Mouse (Mus musculus): ENCODE results near the gene Enpp5. TPM values are rescaled to one million over a fixed set of nuclear protein-coding genes. Genes with fewer than 3 reads are reported as not detected.

Enpp5 gene
- polyA plus RNA-seq, 1 experiment: 12.4 TPM

- H3K4me3 ChIP-seq (ENCODE audit: control insufficient read depth, insufficient read depth, low read length): no peak overlapping the region
- no peak for DNase-seq
- no peaks in the 10 kb centered on the region for H3K27me3 ChIP-seq (ENCODE audit: control insufficient read depth, insufficient read depth, low read length)
- no peak overlapping the region for H3K27ac ChIP-seq (ENCODE audit: control insufficient read depth, insufficient read depth, low read length)
- TF ChIP-seq CTCF (IDR thresholded peaks at IDR 0.05; ENCODE audit: borderline replicate concordance, control insufficient read depth, extremely low read depth, insufficient read depth, low read length, poor library complexity) (no peak), POLR2A (IDR thresholded peaks at IDR 0.05; ENCODE audit: control insufficient read depth, extremely low read depth, insufficient read depth, low read length, poor library complexity) (no peak)
- H3K4me1 ChIP-seq (replicated peaks; ENCODE audit: control insufficient read depth, insufficient read depth, low read length): no peaks in the 10 kb centered on the region; the same call in 1 of the 2 replicates
- no peaks in the 10 kb centered on the region for H3K36me3 ChIP-seq (ENCODE audit: control insufficient read depth, insufficient read depth, low read length)
- WGBS: 98% methylated on average over 4 of the region's 4 CpGs
Measured at GRCm38 (mm10) chr17:44083156-44083555, 4.5 kb downstream of the Enpp5 start.

- no peak for TF ChIP-seq POLR2A (IDR thresholded peaks at IDR 0.05; ENCODE audit: control insufficient read depth, extremely low read depth, insufficient read depth, low read length, poor library complexity)
- no peak for TF ChIP-seq CTCF (IDR thresholded peaks at IDR 0.05; ENCODE audit: borderline replicate concordance, control insufficient read depth, extremely low read depth, insufficient read depth, low read length, poor library complexity)
Measured at GRCm38 (mm10) chr17:44088226-44088625, 9.6 kb downstream of the Enpp5 start.

GRCm38 (mm10) chr17:44090916-44091315 lies 12.3 kb downstream of the Enpp5 start:
- WGBS: 84% methylated on average over 2 of the region's 2 CpGs
- Histone ChIP-seq H3K27me3 (ENCODE audit: control insufficient read depth, insufficient read depth, low read length) (no peaks in the 10 kb centered on the region), H3K27ac (ENCODE audit: control insufficient read depth, insufficient read depth, low read length) (no peak overlapping the region), H3K4me3 (ENCODE audit: control insufficient read depth, insufficient read depth, low read length) (no peak overlapping the region), H3K4me1 (replicated peaks; ENCODE audit: control insufficient read depth, insufficient read depth, low read length) (no peaks in the 10 kb centered on the region), H3K36me3 (ENCODE audit: control insufficient read depth, insufficient read depth, low read length) (no peaks in the 10 kb centered on the region)
- TF ChIP-seq POLR2A (IDR thresholded peaks at IDR 0.05; ENCODE audit: control insufficient read depth, extremely low read depth, insufficient read depth, low read length, poor library complexity): no peak
- TF ChIP-seq CTCF (IDR thresholded peaks at IDR 0.05; ENCODE audit: borderline replicate concordance, control insufficient read depth, extremely low read depth, insufficient read depth, low read length, poor library complexity): no peak
- no peak for DNase-seq

More at GRCm38 (mm10) chr17:44088226-44088625, 9.6 kb downstream of the Enpp5 start:
- no peak for DNase-seq
- no peaks in the 10 kb centered on the region for H3K36me3 ChIP-seq (ENCODE audit: control insufficient read depth, insufficient read depth, low read length)
- H3K27ac ChIP-seq (ENCODE audit: control insufficient read depth, insufficient read depth, low read length): no peak overlapping the region
- 46% methylated on average over 3 of the region's 3 CpGs for WGBS
- H3K27me3 ChIP-seq (ENCODE audit: control insufficient read depth, insufficient read depth, low read length): no peaks in the 10 kb centered on the region
- no peak overlapping the region for H3K4me3 ChIP-seq (ENCODE audit: control insufficient read depth, insufficient read depth, low read length)
- H3K4me1 ChIP-seq (replicated peaks; ENCODE audit: control insufficient read depth, insufficient read depth, low read length): no peaks in the 10 kb centered on the region

DNA sequence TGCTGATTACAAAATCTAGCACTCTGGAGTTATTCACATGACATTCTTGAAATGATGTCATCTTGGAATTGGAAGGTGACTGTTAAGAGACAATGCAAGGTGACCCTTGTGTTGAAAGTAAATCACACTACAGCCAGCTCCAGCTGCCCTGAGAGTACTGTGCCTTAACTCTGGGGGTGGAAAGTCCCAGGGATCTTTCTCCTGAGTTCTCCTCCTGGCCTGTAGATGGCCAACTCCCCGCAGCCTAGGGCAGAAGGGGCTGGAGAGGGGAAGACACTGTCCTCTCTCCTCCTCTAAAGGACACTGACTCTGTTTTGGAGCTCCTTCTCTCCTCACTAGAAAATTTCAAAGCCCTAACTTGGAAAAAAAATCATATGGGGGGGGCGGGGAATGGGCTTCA lies 12.9 kb downstream of the Enpp5 start:
- H3K4me3 ChIP-seq (ENCODE audit: control insufficient read depth, insufficient read depth, low read length): no peak overlapping the region
- no peaks in the 10 kb centered on the region for H3K4me1 ChIP-seq (replicated peaks; ENCODE audit: control insufficient read depth, insufficient read depth, low read length)
- no peaks in the 10 kb centered on the region for H3K27me3 ChIP-seq (ENCODE audit: control insufficient read depth, insufficient read depth, low read length)
- no peaks in the 10 kb centered on the region for H3K36me3 ChIP-seq (ENCODE audit: control insufficient read depth, insufficient read depth, low read length)
- TF ChIP-seq POLR2A (IDR thresholded peaks at IDR 0.05; ENCODE audit: control insufficient read depth, extremely low read depth, insufficient read depth, low read length, poor library complexity): no peak
- no peak for TF ChIP-seq CTCF (IDR thresholded peaks at IDR 0.05; ENCODE audit: borderline replicate concordance, control insufficient read depth, extremely low read depth, insufficient read depth, low read length, poor library complexity)
- WGBS: 79% methylated on average over 2 of the region's 2 CpGs
- no peak overlapping the region for H3K27ac ChIP-seq (ENCODE audit: control insufficient read depth, insufficient read depth, low read length)
- no peak for DNase-seq

DNA sequence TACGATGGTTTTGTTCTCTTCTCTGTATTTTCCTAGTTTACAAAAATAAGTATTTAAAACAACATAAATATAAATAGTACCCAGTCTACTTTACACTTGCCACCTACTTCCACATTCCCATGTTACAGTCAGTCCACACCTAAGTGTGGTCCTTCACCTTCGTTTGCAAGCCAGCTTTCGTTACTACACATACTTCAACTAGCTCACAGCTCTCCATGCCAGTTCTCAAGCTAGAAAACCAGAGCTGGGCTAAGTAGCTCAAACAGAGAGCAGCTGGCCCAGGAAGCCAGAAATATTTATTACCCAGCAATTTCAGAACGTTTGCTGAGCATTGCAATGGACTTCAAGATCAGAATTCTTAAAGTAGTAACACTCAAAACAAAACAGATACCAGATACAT lies 21.9 kb downstream of the Enpp5 start:
- no peaks in the 10 kb centered on the region for H3K27me3 ChIP-seq (ENCODE audit: control insufficient read depth, insufficient read depth, low read length)
- no peak for TF ChIP-seq CTCF (IDR thresholded peaks at IDR 0.05; ENCODE audit: borderline replicate concordance, control insufficient read depth, extremely low read depth, insufficient read depth, low read length, poor library complexity)
- TF ChIP-seq POLR2A (IDR thresholded peaks at IDR 0.05; ENCODE audit: control insufficient read depth, extremely low read depth, insufficient read depth, low read length, poor library complexity): no peak
- H3K36me3 ChIP-seq (ENCODE audit: control insufficient read depth, insufficient read depth, low read length): no peaks in the 10 kb centered on the region; the same call in 1 of the 2 replicates
- no peak for DNase-seq
- WGBS: 91% methylated on average over 4 of the region's 4 CpGs
- peaks cover 3% of the 10 kb centered on the region; the same call in 1 of the 2 replicates for H3K4me1 ChIP-seq (replicated peaks; ENCODE audit: control insufficient read depth, insufficient read depth, low read length)
- no peak overlapping the region for H3K27ac ChIP-seq (ENCODE audit: control insufficient read depth, insufficient read depth, low read length)
- no peak overlapping the region for H3K4me3 ChIP-seq (ENCODE audit: control insufficient read depth, insufficient read depth, low read length)

DNA sequence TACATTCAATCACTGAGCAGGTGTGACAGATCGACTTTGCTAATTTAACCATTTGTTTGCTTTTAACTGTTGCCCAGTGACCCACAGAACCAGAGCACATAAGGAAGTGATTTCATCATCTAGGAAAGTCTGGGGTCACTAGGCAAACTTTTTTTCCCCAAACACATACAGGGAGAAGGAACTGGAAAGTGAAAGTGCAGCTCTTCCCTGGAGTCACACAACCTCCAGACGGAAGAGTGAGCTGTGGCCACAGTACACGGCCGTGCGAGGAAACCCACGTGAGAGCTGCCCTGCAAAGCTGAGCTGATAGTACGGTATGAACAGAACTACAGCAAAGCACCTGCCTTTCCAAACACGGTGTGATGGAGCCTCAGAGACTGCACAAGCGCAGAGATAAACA lies 22.3 kb downstream of the Enpp5 start:
- Histone ChIP-seq H3K27ac (ENCODE audit: control insufficient read depth, insufficient read depth, low read length) (no peak overlapping the region), H3K4me3 (ENCODE audit: control insufficient read depth, insufficient read depth, low read length) (no peak overlapping the region)

GRCm38 (mm10) chr17:44101961-44102360 lies 23.3 kb downstream of the Enpp5 start:
- no peak overlapping the region for H3K27ac ChIP-seq (ENCODE audit: control insufficient read depth, insufficient read depth, low read length)
- H3K4me3 ChIP-seq (ENCODE audit: control insufficient read depth, insufficient read depth, low read length): no peak overlapping the region
- H3K27me3 ChIP-seq (ENCODE audit: control insufficient read depth, insufficient read depth, low read length): no peaks in the 10 kb centered on the region
- H3K36me3 ChIP-seq (ENCODE audit: control insufficient read depth, insufficient read depth, low read length): no peaks in the 10 kb centered on the region; the same call in 1 of the 2 replicates
- H3K4me1 ChIP-seq (replicated peaks; ENCODE audit: control insufficient read depth, insufficient read depth, low read length): peaks cover 3% of the 10 kb centered on the region; the same call in 1 of the 2 replicates
- no peak for DNase-seq
- TF ChIP-seq CTCF (IDR thresholded peaks at IDR 0.05; ENCODE audit: borderline replicate concordance, control insufficient read depth, extremely low read depth, insufficient read depth, low read length, poor library complexity) (no peak), POLR2A (IDR thresholded peaks at IDR 0.05; ENCODE audit: control insufficient read depth, extremely low read depth, insufficient read depth, low read length, poor library complexity) (no peak)
- WGBS: 98% methylated on average over 10 of the region's 10 CpGs

More for the DNA sequence above, 22.3 kb downstream of the Enpp5 start:
- no peak for DNase-seq
- H3K36me3 ChIP-seq (ENCODE audit: control insufficient read depth, insufficient read depth, low read length): no peaks in the 10 kb centered on the region; the same call in 1 of the 2 replicates
- H3K4me1 ChIP-seq (replicated peaks; ENCODE audit: control insufficient read depth, insufficient read depth, low read length): peaks cover 3% of the 10 kb centered on the region; the same call in 1 of the 2 replicates
- H3K27me3 ChIP-seq (ENCODE audit: control insufficient read depth, insufficient read depth, low read length): no peaks in the 10 kb centered on the region
- no peak for TF ChIP-seq CTCF (IDR thresholded peaks at IDR 0.05; ENCODE audit: borderline replicate concordance, control insufficient read depth, extremely low read depth, insufficient read depth, low read length, poor library complexity)
- no peak for TF ChIP-seq POLR2A (IDR thresholded peaks at IDR 0.05; ENCODE audit: control insufficient read depth, extremely low read depth, insufficient read depth, low read length, poor library complexity)
- 82% methylated on average over 9 of the region's 9 CpGs for WGBS

Measured in thymus, adult 2 months (tissue).